Comparison of ENCODE assay signal across 11 mouse cellular contexts in the genomic region with DNA sequence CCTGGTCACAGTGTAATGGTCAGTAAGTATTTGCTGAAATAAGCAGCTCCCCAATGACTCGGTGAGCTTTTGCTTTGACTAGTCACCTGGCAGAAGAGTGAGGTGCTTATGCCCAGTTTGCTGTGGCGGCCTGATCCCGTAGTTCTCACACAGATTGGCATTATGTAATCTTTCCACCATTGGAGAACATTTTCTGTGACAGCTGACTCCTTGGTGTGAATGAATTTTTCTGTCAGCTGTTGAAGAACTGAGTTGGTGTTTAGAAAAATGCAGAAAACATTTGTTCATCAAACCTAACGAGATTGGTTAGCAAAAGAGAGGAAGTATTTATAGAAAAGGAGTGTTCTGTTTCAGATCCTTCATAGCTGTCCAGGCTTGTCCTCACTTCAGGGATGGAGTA. TPM values are rescaled to one million over a fixed set of nuclear protein-coding genes. Genes with fewer than 3 reads are reported as not detected.
DNase-seq lines count a peak whose midpoint lies in the region; ATAC-seq and TF ChIP-seq lines count a peak whose summit lies in the region.
"Had no signal": no experiment of that assay in that cellular context is flagged by ENCODE, and none has a peak within 500 bp of the region (broad histone marks: within the 10 kb centered on the region; RNA-seq: fewer than 3 reads in every experiment).

No protein-coding gene starts in this region.

- DNase-seq in heart, embryonic 10.5 days (ENCODE audit: low spot score) = no peak
- DNase-seq in lung, postnatal 0 days (ENCODE audit: low spot score) = peak; percentile 46
- no peak for DNase-seq in lung, adult 18-20 months
- peak; percentile 61 to 71 for DNase-seq in cerebellum, postnatal 25 days
- DNase-seq in left cerebral cortex, postnatal 25 days (ENCODE audit: low spot score in 2 of 2) = peak; percentile 46 to 82
- no peak for DNase-seq in adrenal gland, adult 2 months
- no peak for DNase-seq in embryo, embryonic 10.5 days (ENCODE audit: low spot score)
- DNase-seq: heart, postnatal 10 days had no signal

- H3K4me2 ChIP-seq in heart, embryonic 15.5 days = no peak overlapping the region
- H3K4me2 ChIP-seq in lung, postnatal 0 days (replicated peaks; ENCODE audit: low read depth, low read length) = no peak overlapping the region
- H3K4me2 ChIP-seq: limb, embryonic 15.5 days had no signal

- TF ChIP-seq EP300 in lung, postnatal 0 days (IDR thresholded peaks at IDR 0.05) = no peak

- H3K36me3 ChIP-seq in heart, embryonic 15.5 days = no peaks in the 10 kb centered on the region
- no peaks in the 10 kb centered on the region for H3K36me3 ChIP-seq in heart, embryonic 10.5 days
- no peaks in the 10 kb centered on the region for H3K36me3 ChIP-seq in lung, postnatal 0 days (ENCODE audit: insufficient read depth, low read length)
- H3K36me3 ChIP-seq: G1E; limb, embryonic 15.5 days had no signal

- intact Hi-C loops in left cerebral cortex, postnatal 25 days (cut with DNase I) = no loop called here

- H3K27me3 ChIP-seq in heart, embryonic 15.5 days = no peaks in the 10 kb centered on the region
- H3K27me3 ChIP-seq in heart, embryonic 10.5 days (ENCODE audit: insufficient read depth, poor library complexity, severe bottlenecking) = no peaks in the 10 kb centered on the region
- no peaks in the 10 kb centered on the region for H3K27me3 ChIP-seq in lung, postnatal 0 days (replicated peaks; ENCODE audit: insufficient read depth, low read length)
- H3K27me3 ChIP-seq: limb, embryonic 15.5 days had no signal

- no peak overlapping the region for H3K4me3 ChIP-seq in heart, embryonic 15.5 days
- no peak overlapping the region for H3K4me3 ChIP-seq in heart, embryonic 10.5 days
- no peak overlapping the region for H3K4me3 ChIP-seq in lung, postnatal 0 days (ENCODE audit: low read depth, low read length)
- H3K4me3 ChIP-seq: limb, embryonic 15.5 days had no signal

- H3K9ac ChIP-seq in heart, embryonic 15.5 days = no peak overlapping the region
- no peak overlapping the region for H3K9ac ChIP-seq in lung, postnatal 0 days (replicated peaks; ENCODE audit: low read depth)
- H3K9ac ChIP-seq: limb, embryonic 15.5 days had no signal

- no peak for ATAC-seq in heart, embryonic 15.5 days (replicated peaks; ENCODE audit: insufficient number of reproducible peaks, insufficient read depth, low FRiP score, low read depth)
- ATAC-seq in lung, postnatal 0 days = no peak

- TF ChIP-seq CTCF in lung, postnatal 0 days (IDR thresholded peaks at IDR 0.05) = no peak

- 53% methylated on average over 4 of the region's 4 CpGs for WGBS in heart, embryonic 15.5 days
- WGBS in heart, embryonic 10.5 days = 67% methylated on average over 4 of the region's 4 CpGs
- 40% methylated on average over 4 of the region's 4 CpGs for WGBS in lung, postnatal 0 days

- peaks cover 37% of the 10 kb centered on the region for H3K4me1 ChIP-seq in heart, embryonic 15.5 days (replicated peaks)
- H3K4me1 ChIP-seq in heart, embryonic 10.5 days = peaks cover 27% of the 10 kb centered on the region
- peaks cover 21% of the 10 kb centered on the region; the same call in 1 of the 2 replicates for H3K4me1 ChIP-seq in lung, postnatal 0 days (ENCODE audit: insufficient read depth, low read depth, low read length)

- no peaks in the 10 kb centered on the region for H3K9me3 ChIP-seq in heart, embryonic 15.5 days (replicated peaks)
- H3K9me3 ChIP-seq in heart, embryonic 10.5 days = no peaks in the 10 kb centered on the region
- H3K9me3 ChIP-seq in lung, postnatal 0 days (ENCODE audit: low read length) = no peaks in the 10 kb centered on the region
- H3K9me3 ChIP-seq: G1E; limb, embryonic 15.5 days had no signal

- H3K27ac ChIP-seq in heart, embryonic 15.5 days = peak overlapping the region; percentile 67
- H3K27ac ChIP-seq in heart, embryonic 10.5 days = no peak overlapping the region
- peak overlapping the region; percentile 89 for H3K27ac ChIP-seq in lung, postnatal 0 days (ENCODE audit: low read length)
- H3K27ac ChIP-seq: limb, embryonic 15.5 days had no signal

RNA-seq across cellular contexts. Expression of a gene that starts 34.6 kb away (rescaled TPM):
- 15.7 and 19.5 TPM in 2 replicates for polyA plus RNA-seq in heart, embryonic 15.5 days (2015; fragmentation: Nextera tagmentation; extraction: Ambion mirVana)
- 14.6 and 18.9 TPM in 2 replicates for polyA plus RNA-seq in heart, embryonic 10.5 days (2016; fragmentation: Nextera tagmentation; extraction: Ambion mirVana)
- polyA plus RNA-seq in lung, postnatal 0 days (2015; fragmentation: Nextera tagmentation; extraction: Ambion mirVana) = 27.6 and 30.2 TPM in 2 replicates
- total RNA-seq in left cerebral cortex, postnatal 25 days (2021) = 100 to 1,000 TPM; 165 to 178 TPM
- 10 to 100 TPM; 49.7 to 62.5 TPM for total RNA-seq in adrenal gland, adult 2 months (2021)
- polyA plus RNA-seq in adrenal gland, adult 2 months (2012; rRNA removed) = 6.9 and 7.8 TPM in 2 replicates
- polyA plus RNA-seq: G1E had no signal

Comparison
In these comparisons a context has a peak if more than half of its experiments do, and no peak if none do; other contexts are left out.
1. DNase-seq: peak in lung, postnatal 0 days (single experiment), cerebellum, postnatal 25 days (2 of 2) and left cerebral cortex, postnatal 25 days (2 of 2); none in heart, embryonic 10.5 days (single experiment), lung, adult 18-20 months (0 of 2), adrenal gland, adult 2 months (single experiment) and embryo, embryonic 10.5 days (single experiment).